25 mouse cellular contexts compared by ENCODE assay signal in the genomic region with DNA sequence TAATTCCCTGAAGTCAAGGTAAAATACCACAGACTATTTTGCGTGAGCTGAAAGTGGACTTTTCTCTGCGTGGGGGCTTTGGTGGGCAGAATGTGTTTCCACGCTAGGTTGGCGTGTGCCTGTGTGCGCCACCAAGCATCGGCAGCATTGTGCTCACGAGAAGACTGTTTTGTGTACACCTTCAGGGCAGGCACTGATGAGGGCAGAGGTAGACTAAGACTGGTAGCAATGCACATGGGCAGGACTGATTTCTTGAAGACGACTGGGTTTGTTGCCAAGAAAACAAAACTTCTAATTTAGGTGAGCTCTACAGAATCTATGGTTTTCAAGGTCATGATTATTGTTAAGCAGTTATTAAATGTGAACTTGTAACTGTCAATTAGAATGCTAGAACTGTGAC. TPM values are rescaled to one million over a fixed set of nuclear protein-coding genes. Genes with fewer than 3 reads are reported as not detected.
DNase-seq lines count a peak whose midpoint lies in the region; ATAC-seq and TF ChIP-seq lines count a peak whose summit lies in the region.
"Had no signal": no experiment of that assay in that cellular context is flagged by ENCODE, and none has a peak within 500 bp of the region (broad histone marks: within the 10 kb centered on the region; RNA-seq: fewer than 3 reads in every experiment).

No protein-coding gene starts in this region.

- 91% methylated on average over 8 of the region's 8 CpGs for WGBS in spleen, adult 2 months
- 55% methylated on average over 8 of the region's 8 CpGs for WGBS in liver, embryonic 12.5 days (ENCODE audit: insufficient replicate concordance)
- 87% methylated on average over 8 of the region's 8 CpGs for WGBS in midbrain, embryonic 10.5 days
- WGBS in kidney, embryonic 16.5 days = 96% methylated on average over 8 of the region's 8 CpGs

- peak overlapping the region; percentile 80 for H3K9ac ChIP-seq in liver, embryonic 12.5 days
- H3K9ac ChIP-seq in kidney, embryonic 16.5 days (replicated peaks; ENCODE audit: low read length) = no peak overlapping the region
- H3K9ac ChIP-seq: hindbrain, embryonic 15.5 days had no signal

- peak; percentile 52 for ATAC-seq in liver, embryonic 12.5 days
- peak; percentile 23; the same call in 1 of the 2 replicates for ATAC-seq in megakaryocyte progenitor cell, adult 5-6 weeks (replicated peaks; ENCODE audit: poor library complexity)
- ATAC-seq in kidney, embryonic 16.5 days (ENCODE audit: low FRiP score, low TSS enrichment) = no peak
- ATAC-seq: activated CD4-positive, CD25-positive, alpha-beta regulatory T cell, adult 4 months; forebrain, embryonic 16.5 days had no signal

- no peak for DNase-seq in spleen, adult 2 months (ENCODE audit: low read depth in 1 of 2, low spot score in 2 of 2)
- DNase-seq in spleen, postnatal 14 days (ENCODE audit: low spot score in 2 of 2) = no peak
- peak; percentile 34 for DNase-seq in c-Kit-positive CD71-positive TER-119-positive erythroid progenitor cells, embryonic 14.5 days (ENCODE audit: low spot score)
- no peak for DNase-seq in midbrain, embryonic 10.5 days (ENCODE audit: low spot score)
- no peak for DNase-seq in kidney, postnatal 25 days
- DNase-seq: adrenal gland, postnatal 25 days; cerebellum, adult 2 months; cerebellum, postnatal 25 days; embryo, embryonic 11 days; gastrocnemius, postnatal 25 days; kidney, adult 8-10 months; kidney, postnatal 14 days; layer of hippocampus, postnatal 36 days; lung, adult 18-20 months; lung, postnatal 14 days; midbrain, embryonic 14.5 days; thymus, postnatal 14 days had no signal

- H3K4me2 ChIP-seq in liver, embryonic 12.5 days = peak overlapping the region; percentile 75
- H3K4me2 ChIP-seq in kidney, embryonic 16.5 days (replicated peaks; ENCODE audit: low read depth, low read length) = no peak overlapping the region
- H3K4me2 ChIP-seq: hindbrain, embryonic 15.5 days had no signal

- no peak overlapping the region for H3K4me3 ChIP-seq in spleen, adult 2 months (ENCODE audit: extremely low read depth, insufficient read depth, insufficient read length)
- peak overlapping the region; percentile 66 for H3K4me3 ChIP-seq in liver, embryonic 12.5 days
- H3K4me3 ChIP-seq in midbrain, embryonic 10.5 days = no peak overlapping the region
- H3K4me3 ChIP-seq in kidney, embryonic 16.5 days (ENCODE audit: low read length) = no peak overlapping the region
- H3K4me3 ChIP-seq: forebrain, embryonic 10.5 days; hindbrain, embryonic 15.5 days had no signal

- no peaks in the 10 kb centered on the region for H3K4me1 ChIP-seq in spleen, adult 2 months (ENCODE audit: control insufficient read depth, insufficient read depth, insufficient read length)
- H3K4me1 ChIP-seq in liver, embryonic 12.5 days = peaks cover 65% of the 10 kb centered on the region
- no peaks in the 10 kb centered on the region for H3K4me1 ChIP-seq in midbrain, embryonic 10.5 days
- H3K4me1 ChIP-seq in kidney, embryonic 16.5 days (ENCODE audit: insufficient read depth, low read length) = no peaks in the 10 kb centered on the region
- H3K4me1 ChIP-seq: forebrain, embryonic 10.5 days; hindbrain, embryonic 15.5 days had no signal

- H3K27me3 ChIP-seq in spleen, adult 2 months (ENCODE audit: control insufficient read depth, insufficient read depth, low read length) = no peaks in the 10 kb centered on the region
- H3K27me3 ChIP-seq in liver, embryonic 12.5 days (replicated peaks) = no peaks in the 10 kb centered on the region
- H3K27me3 ChIP-seq in midbrain, embryonic 10.5 days (ENCODE audit: low read depth, poor library complexity, severe bottlenecking) = no peaks in the 10 kb centered on the region
- H3K27me3 ChIP-seq in kidney, embryonic 16.5 days (ENCODE audit: insufficient read depth, low read length) = no peaks in the 10 kb centered on the region
- H3K27me3 ChIP-seq: CH12.LX; hindbrain, embryonic 15.5 days had no signal

- peaks cover 55% of the 10 kb centered on the region for H3K36me3 ChIP-seq in spleen, adult 2 months (ENCODE audit: control insufficient read depth, insufficient read depth, low read length)
- H3K36me3 ChIP-seq in liver, embryonic 12.5 days = peaks cover 95% of the 10 kb centered on the region
- peaks cover 99% of the 10 kb centered on the region for H3K36me3 ChIP-seq in midbrain, embryonic 10.5 days
- H3K36me3 ChIP-seq in kidney, embryonic 16.5 days (ENCODE audit: insufficient read depth, low read length) = peaks cover 75% of the 10 kb centered on the region

- peak overlapping the region; percentile 25; the same call in 1 of the 2 replicates for H3K27ac ChIP-seq in spleen, adult 2 months (ENCODE audit: insufficient read depth, low read length)
- peak overlapping the region; percentile 99 for H3K27ac ChIP-seq in liver, embryonic 12.5 days
- no peak overlapping the region for H3K27ac ChIP-seq in midbrain, embryonic 10.5 days (replicated peaks)
- no peak overlapping the region for H3K27ac ChIP-seq in kidney, embryonic 16.5 days (ENCODE audit: low read length)
- H3K27ac ChIP-seq: forebrain, embryonic 10.5 days; hindbrain, embryonic 15.5 days had no signal

- no peaks in the 10 kb centered on the region for H3K9me3 ChIP-seq in liver, embryonic 12.5 days (replicated peaks)
- H3K9me3 ChIP-seq in midbrain, embryonic 10.5 days (replicated peaks) = no peaks in the 10 kb centered on the region
- H3K9me3 ChIP-seq in kidney, embryonic 16.5 days (ENCODE audit: low read length) = no peaks in the 10 kb centered on the region
- H3K9me3 ChIP-seq: forebrain, embryonic 10.5 days; hindbrain, embryonic 15.5 days had no signal

- no peak for TF ChIP-seq POLR2A in spleen, adult 2 months (IDR thresholded peaks at IDR 0.05; ENCODE audit: low read depth, low read length)

- no peak for TF ChIP-seq CTCF in spleen, adult 2 months (IDR thresholded peaks at IDR 0.05; ENCODE audit: extremely low read depth, insufficient read depth, insufficient read length, insufficient replicate concordance)

RNA-seq across cellular contexts. Expression of a gene that starts 38.7 kb away (rescaled TPM):
- polyA plus RNA-seq in spleen, adult 2 months (2012; rRNA removed) = 50.6 and 51.1 TPM in 2 replicates
- 59.8 and 64.6 TPM in 2 replicates for polyA plus RNA-seq in liver, embryonic 12.5 days (2016; fragmentation: Nextera tagmentation; extraction: Ambion mirVana)
- total RNA-seq in megakaryocyte progenitor cell, adult 5-6 weeks (2015) = 40.9 and 60.7 TPM in 2 replicates
- 48.6 and 60.2 TPM in 2 replicates for total RNA-seq in megakaryocyte progenitor cell, adult 5-6 weeks (2017)
- polyA plus RNA-seq in midbrain, embryonic 10.5 days (2016; fragmentation: Nextera tagmentation; extraction: Ambion mirVana) = 35.0 and 36.2 TPM in 2 replicates
- polyA plus RNA-seq in kidney, embryonic 16.5 days (2015; fragmentation: Nextera tagmentation; extraction: Ambion mirVana) = 33.4 and 35.4 TPM in 2 replicates

Comparison
In these comparisons a context has a peak if more than half of its experiments do, and no peak if none do; other contexts are left out.
1. H3K27ac ChIP-seq: peak in spleen, adult 2 months (single experiment) and liver, embryonic 12.5 days (single experiment); none in midbrain, embryonic 10.5 days (single experiment) and kidney, embryonic 16.5 days (single experiment).